ENCODE assay signal across 17 mouse cellular contexts in the genomic region with DNA sequence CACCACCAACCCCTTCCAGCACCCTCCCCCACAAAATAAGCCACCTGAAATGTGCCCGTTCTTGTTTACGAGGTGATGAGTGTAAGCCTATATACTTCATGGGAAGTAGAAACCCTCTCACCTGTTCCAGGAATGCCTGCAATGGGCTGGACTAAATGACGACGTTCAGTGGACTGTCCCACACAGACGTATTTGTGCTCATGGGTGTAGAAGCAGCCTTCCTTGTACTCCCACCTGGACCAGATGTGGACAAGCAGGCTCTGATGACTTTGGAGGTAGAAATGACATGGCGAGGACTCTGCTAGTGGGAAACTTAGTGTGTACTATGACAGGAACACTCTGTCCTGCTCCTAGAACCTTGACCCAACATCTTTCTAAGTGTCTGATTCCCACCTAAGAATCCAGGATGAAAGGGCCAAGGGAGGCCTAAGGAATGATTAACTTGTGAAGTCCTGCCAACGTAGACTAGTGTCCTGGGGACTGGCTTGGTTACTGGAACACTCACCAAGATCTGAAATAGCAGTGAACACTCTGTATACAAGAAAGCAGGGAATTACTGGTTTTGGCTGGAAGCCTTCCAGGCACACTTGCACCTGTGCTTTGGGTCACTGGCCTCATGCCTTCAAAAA. TPM values are rescaled to one million over a fixed set of nuclear protein-coding genes. Genes with fewer than 3 reads are reported as not detected.
DNase-seq lines count a peak whose midpoint lies in the region; ATAC-seq and TF ChIP-seq lines count a peak whose summit lies in the region.
"Had no signal": no experiment of that assay in that cellular context is flagged by ENCODE, and none has a peak within 500 bp of the region (broad histone marks: within the 10 kb centered on the region; RNA-seq: fewer than 3 reads in every experiment).

A gene (minus strand): TSS at position 380 of the 629 bp plus-strand sequence.

- H3K9me3 ChIP-seq in stomach, postnatal 0 days (ENCODE audit: control insufficient read depth, low read length): no peaks in the 10 kb centered on the region
- H3K9me3 ChIP-seq in midbrain, embryonic 15.5 days: no peaks in the 10 kb centered on the region
- H3K9me3 ChIP-seq in hindbrain, embryonic 13.5 days: no peaks in the 10 kb centered on the region
- H3K9me3 ChIP-seq: heart, embryonic 13.5 days; intestine, embryonic 15.5 days had no signal

- no peaks in the 10 kb centered on the region for H3K27me3 ChIP-seq in liver, adult 2 months (ENCODE audit: control insufficient read depth, insufficient read depth, low read length)
- H3K27me3 ChIP-seq in stomach, postnatal 0 days (ENCODE audit: control insufficient read depth, insufficient read depth, low read length): no peaks in the 10 kb centered on the region
- H3K27me3 ChIP-seq in midbrain, embryonic 15.5 days (replicated peaks): no peaks in the 10 kb centered on the region
- no peaks in the 10 kb centered on the region for H3K27me3 ChIP-seq in hindbrain, embryonic 13.5 days
- H3K27me3 ChIP-seq: heart, embryonic 13.5 days; intestine, embryonic 15.5 days had no signal

- no peak for TF ChIP-seq CTCF in liver, adult 2 months (IDR thresholded peaks at IDR 0.05; ENCODE audit: low read depth, low read length)
- no peak for TF ChIP-seq CTCF in stomach, postnatal 0 days (IDR thresholded peaks at IDR 0.05; ENCODE audit: low read depth)

- H3K36me3 ChIP-seq in liver, adult 2 months (ENCODE audit: control insufficient read depth, insufficient read depth, low read length): no peaks in the 10 kb centered on the region
- no peaks in the 10 kb centered on the region for H3K36me3 ChIP-seq in stomach, postnatal 0 days (ENCODE audit: control insufficient read depth, insufficient read depth, low read length)
- H3K36me3 ChIP-seq in midbrain, embryonic 15.5 days (replicated peaks): peaks cover 22% of the 10 kb centered on the region; the same call in 1 of the 2 replicates
- H3K36me3 ChIP-seq in hindbrain, embryonic 13.5 days: peaks cover 57% of the 10 kb centered on the region
- H3K36me3 ChIP-seq: intestine, embryonic 15.5 days had no signal

- peak; percentile 60 for DNase-seq in liver, adult 2 months (ENCODE audit: extremely low read depth, low read depth, low spot score)
- no peak for DNase-seq in liver
- DNase-seq in kidney, adult 18-20 months: peak; percentile 83
- peak; percentile 90 for DNase-seq in kidney, postnatal 14 days
- no peak for DNase-seq in stomach, postnatal 0 days (ENCODE audit: low spot score)
- DNase-seq: cerebellum, adult 2 months; gastrocnemius, postnatal 14 days; right cerebral cortex, postnatal 14 days had no signal

- no peak within 1 kb of the TSS for H3K4me2 ChIP-seq in stomach, postnatal 0 days (replicated peaks; ENCODE audit: low read depth)
- no peak within 1 kb of the TSS for H3K4me2 ChIP-seq in midbrain, embryonic 15.5 days
- H3K4me2 ChIP-seq in hindbrain, embryonic 13.5 days: no peak within 1 kb of the TSS
- H3K4me2 ChIP-seq: heart, embryonic 13.5 days; intestine, embryonic 15.5 days had no signal

- WGBS in liver, adult 2 months: 60% methylated on average over 7 of the region's 7 CpGs
- 82% methylated on average over 7 of the region's 7 CpGs for WGBS in stomach, postnatal 0 days
- 95% methylated on average over 7 of the region's 7 CpGs for WGBS in midbrain, embryonic 15.5 days
- 92% methylated on average over 7 of the region's 7 CpGs for WGBS in hindbrain, embryonic 13.5 days

- peak within 1 kb of the TSS; percentile 14; the same call in 1 of the 2 replicates for H3K27ac ChIP-seq in liver, adult 2 months (replicated peaks; ENCODE audit: insufficient read depth, low read depth, low read length)
- no peak within 1 kb of the TSS for H3K27ac ChIP-seq in stomach, postnatal 0 days (replicated peaks)
- no peak within 1 kb of the TSS for H3K27ac ChIP-seq in midbrain, embryonic 15.5 days
- no peak within 1 kb of the TSS for H3K27ac ChIP-seq in hindbrain, embryonic 13.5 days
- H3K27ac ChIP-seq: heart, embryonic 13.5 days; intestine, embryonic 15.5 days; liver, embryonic 14.5 days had no signal

- ATAC-seq in stomach, postnatal 0 days (ENCODE audit: low FRiP score, low TSS enrichment): no peak
- no peak for ATAC-seq in midbrain, embryonic 15.5 days (replicated peaks)
- ATAC-seq in hindbrain, embryonic 13.5 days (ENCODE audit: low FRiP score): no peak
- ATAC-seq: forebrain, embryonic 16.5 days; intestine, embryonic 15.5 days; midbrain, embryonic 16.5 days had no signal

- TF ChIP-seq EP300 in stomach, postnatal 0 days (optimal IDR thresholded peaks at IDR 0.05): no peak

- H3K9ac ChIP-seq in liver, adult 2 months (ENCODE audit: low read depth, low read length): no peak within 1 kb of the TSS
- no peak within 1 kb of the TSS for H3K9ac ChIP-seq in stomach, postnatal 0 days (ENCODE audit: low read length)
- no peak within 1 kb of the TSS for H3K9ac ChIP-seq in midbrain, embryonic 15.5 days
- H3K9ac ChIP-seq in hindbrain, embryonic 13.5 days: no peak within 1 kb of the TSS
- H3K9ac ChIP-seq: heart, embryonic 13.5 days; intestine, embryonic 15.5 days; liver, embryonic 14.5 days had no signal

- TF ChIP-seq POLR2A in liver, adult 2 months (IDR thresholded peaks at IDR 0.05; ENCODE audit: extremely low read depth, insufficient read depth, low read length): no peak

- no peaks in the 10 kb centered on the region for H3K79me2 ChIP-seq in liver, adult 2 months (ENCODE audit: control insufficient read depth, insufficient read depth, low read length)

- H3K4me3 ChIP-seq in liver, adult 2 months (ENCODE audit: insufficient read depth, low read depth, low read length): no peak within 1 kb of the TSS
- H3K4me3 ChIP-seq in stomach, postnatal 0 days (ENCODE audit: low read depth, low read length): no peak within 1 kb of the TSS
- H3K4me3 ChIP-seq in midbrain, embryonic 15.5 days: no peak within 1 kb of the TSS
- no peak within 1 kb of the TSS for H3K4me3 ChIP-seq in hindbrain, embryonic 13.5 days
- H3K4me3 ChIP-seq: heart, embryonic 13.5 days; intestine, embryonic 15.5 days had no signal

- peaks cover 19% of the 10 kb centered on the region for H3K4me1 ChIP-seq in liver, adult 2 months (ENCODE audit: control insufficient read depth, insufficient read depth, low read length)
- H3K4me1 ChIP-seq in stomach, postnatal 0 days (replicated peaks; ENCODE audit: control insufficient read depth, insufficient read depth): no peaks in the 10 kb centered on the region
- no peaks in the 10 kb centered on the region for H3K4me1 ChIP-seq in midbrain, embryonic 15.5 days
- no peaks in the 10 kb centered on the region for H3K4me1 ChIP-seq in hindbrain, embryonic 13.5 days (replicated peaks)
- H3K4me1 ChIP-seq: intestine, embryonic 15.5 days had no signal

RNA-seq across cellular contexts. Expression of the gene that starts here (rescaled TPM):
- 0.20 and 0.28 TPM in 2 replicates for total RNA-seq in liver, adult 2 months (2014; rRNA removed)
- 0.31 and 0.44 TPM in 2 replicates for polyA plus RNA-seq in liver, adult 2 months (2012; rRNA removed)
- polyA plus RNA-seq in stomach, postnatal 0 days (2015; fragmentation: Nextera tagmentation; extraction: Ambion mirVana): 11.9 and 13.9 TPM in 2 replicates
- polyA plus RNA-seq in midbrain, embryonic 15.5 days (2015; fragmentation: Nextera tagmentation; extraction: Ambion mirVana): 0.24 and 0.25 TPM in 2 replicates
- polyA plus RNA-seq in hindbrain, embryonic 13.5 days (2015; fragmentation: Nextera tagmentation; extraction: Ambion mirVana): 0.18 and 0.34 TPM in 2 replicates
- total RNA-seq: megakaryocyte, adult 5-6 weeks had no signal
- polyA plus RNA-seq: hindbrain, embryonic 11.5 days had no signal

Comparison
In these comparisons a context has a peak if more than half of its experiments do, and no peak if none do; other contexts are left out.
1. Peak in DNase-seq and H3K27ac ChIP-seq in liver, adult 2 months; RNA of the gene not detected or under 1 TPM.
2. DNase-seq: peak in kidney, adult 18-20 months (single experiment) and kidney, postnatal 14 days (single experiment); none in liver (single experiment) and stomach, postnatal 0 days (single experiment).